Mouse (Mus musculus): Measurements from ENCODE around the gene Rabac1. TPM values are rescaled to one million over a fixed set of nuclear protein-coding genes. Genes with fewer than 3 reads are reported as not detected.
A peak's percentile ranks its signal among the peaks of the same experiment; 100 is the strongest.

Rabac1 gene
- polyA plus RNA-seq, 1 experiment from 2014 or later = 123 TPM

- Histone ChIP-seq H3K4me3 (replicated peaks) (no peak overlapping the region), H3K9me3 (no peaks in the 10 kb centered on the region), H3K27ac (no peak overlapping the region), H3K36me3 (peaks cover 3% of the 10 kb centered on the region; the same call in 1 of the 2 replicates), H3K27me3 (replicated peaks) (no peaks in the 10 kb centered on the region), H3K4me1 (replicated peaks) (0 out of 2 replicates have a peak, but pooled peaks cover 4% of the 10 kb centered on the region), H3K9ac (no peak overlapping the region), H3K4me2 (replicated peaks) (no peak overlapping the region)
- no peak for ATAC-seq
- 66% methylated on average over 5 of the region's 5 CpGs for WGBS
Observed at GRCm38 (mm10) chr7:24973902-24974301, 1.3 kb upstream of the Rabac1 start.

- Histone ChIP-seq H3K9ac (no peak overlapping the region), H3K4me1 (replicated peaks) (0 out of 2 replicates have a peak, but pooled peaks cover 4% of the 10 kb centered on the region), H3K4me3 (replicated peaks) (no peak overlapping the region), H3K9me3 (no peaks in the 10 kb centered on the region), H3K27ac (no peak overlapping the region), H3K36me3 (peaks cover 3% of the 10 kb centered on the region; the same call in 1 of the 2 replicates), H3K27me3 (replicated peaks) (no peaks in the 10 kb centered on the region), H3K4me2 (replicated peaks) (no peak overlapping the region)
- no peak for ATAC-seq
- 79% methylated on average over 4 of the region's 4 CpGs for WGBS
Observed at GRCm38 (mm10) chr7:24973208-24973607, 654 bp upstream of the Rabac1 start.

GRCm38 (mm10) chr7:24971261-24971971 is 1.1 kb downstream of the Rabac1 start:
- Histone ChIP-seq H3K4me2 (replicated peaks) (peak overlapping the region; percentile 79), H3K27me3 (replicated peaks) (no peaks in the 10 kb centered on the region), H3K9ac (peak overlapping the region; percentile 80), H3K4me3 (replicated peaks) (peak overlapping the region; percentile 78), H3K27ac (peak overlapping the region; percentile 75), H3K36me3 (peaks cover 3% of the 10 kb centered on the region; the same call in 1 of the 2 replicates), H3K9me3 (no peaks in the 10 kb centered on the region), H3K4me1 (replicated peaks) (0 out of 2 replicates have a peak, but pooled peaks cover 4% of the 10 kb centered on the region)
- WGBS = 6% methylated on average over 19 of the region's 19 CpGs
- ATAC-seq = peak; percentile 14

- H3K9ac ChIP-seq = no peak overlapping the region
- H3K4me3 ChIP-seq (replicated peaks) = no peak overlapping the region
- H3K4me2 ChIP-seq (replicated peaks) = no peak overlapping the region
- ATAC-seq = no peak
- H3K27me3 ChIP-seq (replicated peaks) = no peaks in the 10 kb centered on the region
- 0 out of 2 replicates have a peak, but pooled peaks cover 4% of the 10 kb centered on the region for H3K4me1 ChIP-seq (replicated peaks)
- 93% methylated on average over 3 of the region's 3 CpGs for WGBS
- H3K36me3 ChIP-seq = peaks cover 3% of the 10 kb centered on the region; the same call in 1 of the 2 replicates
- H3K27ac ChIP-seq = no peak overlapping the region
- H3K9me3 ChIP-seq = no peaks in the 10 kb centered on the region
Observed at GRCm38 (mm10) chr7:24970341-24970740, 2.2 kb downstream of the Rabac1 start.

GRCm38 (mm10) chr7:24969805-24970204 is 2.7 kb downstream of the Rabac1 start:
- Histone ChIP-seq H3K4me2 (replicated peaks) (no peak overlapping the region), H3K4me3 (replicated peaks) (no peak overlapping the region), H3K9ac (no peak overlapping the region), H3K9me3 (no peaks in the 10 kb centered on the region), H3K4me1 (replicated peaks) (0 out of 2 replicates have a peak, but pooled peaks cover 4% of the 10 kb centered on the region), H3K36me3 (peaks cover 3% of the 10 kb centered on the region; the same call in 1 of the 2 replicates), H3K27ac (no peak overlapping the region), H3K27me3 (replicated peaks) (no peaks in the 10 kb centered on the region)
- ATAC-seq = no peak
- WGBS = 80% methylated on average over 12 of the region's 12 CpGs

GRCm38 (mm10) chr7:24968463-24968862 is 4.1 kb downstream of the Rabac1 start:
- WGBS = 77% methylated on average over 6 of the region's 6 CpGs
- H3K27ac ChIP-seq = no peak overlapping the region
- 0 out of 2 replicates have a peak, but pooled peaks cover 4% of the 10 kb centered on the region for H3K4me1 ChIP-seq (replicated peaks)
- no peak for ATAC-seq
- no peaks in the 10 kb centered on the region for H3K27me3 ChIP-seq (replicated peaks)
- no peak overlapping the region for H3K4me3 ChIP-seq (replicated peaks)
- no peaks in the 10 kb centered on the region for H3K9me3 ChIP-seq
- H3K36me3 ChIP-seq = peaks cover 3% of the 10 kb centered on the region; the same call in 1 of the 2 replicates
- H3K4me2 ChIP-seq (replicated peaks) = no peak overlapping the region
- no peak overlapping the region for H3K9ac ChIP-seq

GRCm38 (mm10) chr7:24967966-24968365 is 4.6 kb downstream of the Rabac1 start:
- WGBS = 73% methylated on average over 8 of the region's 8 CpGs
- no peak overlapping the region for H3K4me3 ChIP-seq (replicated peaks)
- no peak overlapping the region for H3K9ac ChIP-seq
- peaks cover 3% of the 10 kb centered on the region; the same call in 1 of the 2 replicates for H3K36me3 ChIP-seq
- no peaks in the 10 kb centered on the region for H3K27me3 ChIP-seq (replicated peaks)
- no peak overlapping the region for H3K27ac ChIP-seq
- ATAC-seq = no peak
- H3K4me2 ChIP-seq (replicated peaks) = no peak overlapping the region
- H3K9me3 ChIP-seq = no peaks in the 10 kb centered on the region
- H3K4me1 ChIP-seq (replicated peaks) = 0 out of 2 replicates have a peak, but pooled peaks cover 4% of the 10 kb centered on the region

GRCm38 (mm10) chr7:24964897-24965535 is 7.5 kb downstream of the Rabac1 start:
- no peaks in the 10 kb centered on the region for H3K9me3 ChIP-seq
- H3K9ac ChIP-seq = no peak overlapping the region
- 0 out of 2 replicates have a peak, but pooled peaks have one; percentile 34 for ATAC-seq
- no peak overlapping the region for H3K4me3 ChIP-seq (replicated peaks)
- no peaks in the 10 kb centered on the region for H3K4me1 ChIP-seq (replicated peaks)
- no peak overlapping the region for H3K27ac ChIP-seq
- no peak overlapping the region for H3K4me2 ChIP-seq (replicated peaks)
- H3K36me3 ChIP-seq = peaks cover 3% of the 10 kb centered on the region; the same call in 1 of the 2 replicates
- WGBS = 10% methylated on average over 5 of the region's 5 CpGs
- no peaks in the 10 kb centered on the region for H3K27me3 ChIP-seq (replicated peaks)

- no peaks in the 10 kb centered on the region for H3K27me3 ChIP-seq (replicated peaks)
- 78% methylated on average over 2 of the region's 2 CpGs for WGBS
- H3K4me2 ChIP-seq (replicated peaks) = no peak overlapping the region
Observed at GRCm38 (mm10) chr7:24964288-24964687, 8.3 kb downstream of the Rabac1 start.

GRCm38 (mm10) chr7:24955226-24955625 is 17.3 kb downstream of the Rabac1 start:
- Histone ChIP-seq H3K4me1 (replicated peaks) (peaks cover 10% of the 10 kb centered on the region), H3K9ac (no peak overlapping the region), H3K9me3 (no peaks in the 10 kb centered on the region), H3K27me3 (replicated peaks) (peaks cover 70% of the 10 kb centered on the region), H3K27ac (no peak overlapping the region), H3K4me3 (replicated peaks) (peak overlapping the region; percentile 40), H3K36me3 (no peaks in the 10 kb centered on the region), H3K4me2 (replicated peaks) (peak overlapping the region; percentile 74)
- 3% methylated on average over 24 of the region's 33 CpGs for WGBS
- no peak for ATAC-seq

More at GRCm38 (mm10) chr7:24964288-24964687, 8.3 kb downstream of the Rabac1 start:
- no peaks in the 10 kb centered on the region for H3K4me1 ChIP-seq (replicated peaks)
- no peak overlapping the region for H3K9ac ChIP-seq
- no peak overlapping the region for H3K27ac ChIP-seq
- no peak for ATAC-seq
- no peaks in the 10 kb centered on the region for H3K9me3 ChIP-seq
- no peaks in the 10 kb centered on the region for H3K36me3 ChIP-seq
- H3K4me3 ChIP-seq (replicated peaks) = no peak overlapping the region

- peaks cover 10% of the 10 kb centered on the region for H3K4me1 ChIP-seq (replicated peaks)
- no peaks in the 10 kb centered on the region for H3K36me3 ChIP-seq
- peak; percentile 48 for ATAC-seq
- peak overlapping the region; percentile 40 for H3K4me3 ChIP-seq (replicated peaks)
- H3K4me2 ChIP-seq (replicated peaks) = peak overlapping the region; percentile 74
- H3K27me3 ChIP-seq (replicated peaks) = peaks cover 78% of the 10 kb centered on the region
- H3K9ac ChIP-seq = peak overlapping the region; percentile 40; the same call in 1 of the 2 replicates
- 2% methylated on average over 30 of the region's 30 CpGs for WGBS
- H3K9me3 ChIP-seq = no peaks in the 10 kb centered on the region
- H3K27ac ChIP-seq = no peak overlapping the region
Observed at GRCm38 (mm10) chr7:24954450-24954849, 18.1 kb downstream of the Rabac1 start.

- peak overlapping the region; percentile 74 for H3K4me2 ChIP-seq (replicated peaks)
- H3K9me3 ChIP-seq = no peaks in the 10 kb centered on the region
- H3K4me1 ChIP-seq (replicated peaks) = peaks cover 10% of the 10 kb centered on the region
- H3K4me3 ChIP-seq (replicated peaks) = peak overlapping the region; percentile 40
- H3K9ac ChIP-seq = peak overlapping the region; percentile 40; the same call in 1 of the 2 replicates
- no peaks in the 10 kb centered on the region for H3K36me3 ChIP-seq
- under 1% methylated on average over 24 of the region's 24 CpGs for WGBS
- no peak overlapping the region for H3K27ac ChIP-seq
- H3K27me3 ChIP-seq (replicated peaks) = peaks cover 83% of the 10 kb centered on the region
- no peak for ATAC-seq
Observed at GRCm38 (mm10) chr7:24953966-24954365, 18.6 kb downstream of the Rabac1 start.
